Mouse (Mus musculus) lung, embryonic 14.5 days (tissue): ENCODE data around the gene Sh3pxd2a. TPM values are rescaled to one million over a fixed set of nuclear protein-coding genes. Genes with fewer than 3 reads are reported as not detected.

ENCODE experiments used
- ATAC-seq: fragments of 200-750 bp; cut with Nextera tagmentation; 2 replicates; pipeline ENCODE4 v1.8.0; 2017; ENCODE audit warnings: mild to moderate bottlenecking, moderate TSS enrichment, moderate library complexity; ENCODE audit not compliant: insufficient read depth
- DNase-seq: peaks from one replicate; pipeline ENCODE4 v3.0.0-alpha.2; 2015
- H3K27ac ChIP-seq: fragments of 300-500 bp; sonication (generic); 2 replicates; pipeline ENCODE4 v1.5.1; 2014; ENCODE audit warnings: low read depth, mild to moderate bottlenecking, moderate library complexity
- H3K27me3 ChIP-seq: fragments of 300-500 bp; sonication (generic); 2 replicates; pipeline ENCODE4 v1.6.1; 2014; ENCODE audit warnings: low read length, control low read depth; ENCODE audit not compliant: insufficient read depth
- H3K36me3 ChIP-seq: fragments of 300-500 bp; sonication (generic); 2 replicates; pipeline ENCODE4 v1.6.1; 2014; ENCODE audit warnings: control low read depth; ENCODE audit not compliant: insufficient read depth
- H3K4me1 ChIP-seq: fragments of 300-500 bp; sonication (generic); 2 replicates; pipeline ENCODE4 v1.6.1; 2014; ENCODE audit warnings: antibody characterized with exemption, control low read depth; ENCODE audit not compliant: insufficient read depth
- H3K4me2 ChIP-seq: fragments of 300-500 bp; sonication (generic); 2 replicates; pipeline ENCODE4 v1.6.1; 2014; ENCODE audit warnings: mild to moderate bottlenecking
- H3K4me3 ChIP-seq: fragments of 300-500 bp; sonication (generic); 2 replicates; pipeline ENCODE4 v1.5.1; 2014; ENCODE audit warnings: low read depth, low read length
- H3K9ac ChIP-seq: fragments of 300-500 bp; sonication (generic); 2 replicates; pipeline ENCODE4 v1.6.1; 2014
- H3K9me3 ChIP-seq: fragments of 300-500 bp; sonication (generic); 2 replicates; pipeline ENCODE4 v1.6.1; 2016; ENCODE audit warnings: low read depth, low read length, control low read depth
- CTCF ChIP-seq: IDR thresholded peaks from 2 replicates; pipeline ENCODE4 v1.5.1; 2016; ENCODE audit warnings: antibody characterized with exemption, low read depth
- WGBS: fragments of 180-500 bp; shearing (Covaris S2); extraction: QIAGEN DNeasy Blood & Tissue Kit; methylation state at CpG from one replicate; pipeline ENCODE4 v1.1.7; 2014; 5-methylcytosine and 5-hydroxymethylcytosine counted together
- polyA plus RNA-seq: library from polyadenylated mRNA; unstranded; fragments of >200 nt; fragmentation: Nextera tagmentation; extraction: Ambion mirVana; gene quantifications from 2 replicates; pipeline ENCODE4 v1.2.1, GENCODE M21; 2014

Gene Sh3pxd2a
- polyA plus RNA-seq, 1 experiment from 2014 or later, result 12.0 TPM

DNA sequence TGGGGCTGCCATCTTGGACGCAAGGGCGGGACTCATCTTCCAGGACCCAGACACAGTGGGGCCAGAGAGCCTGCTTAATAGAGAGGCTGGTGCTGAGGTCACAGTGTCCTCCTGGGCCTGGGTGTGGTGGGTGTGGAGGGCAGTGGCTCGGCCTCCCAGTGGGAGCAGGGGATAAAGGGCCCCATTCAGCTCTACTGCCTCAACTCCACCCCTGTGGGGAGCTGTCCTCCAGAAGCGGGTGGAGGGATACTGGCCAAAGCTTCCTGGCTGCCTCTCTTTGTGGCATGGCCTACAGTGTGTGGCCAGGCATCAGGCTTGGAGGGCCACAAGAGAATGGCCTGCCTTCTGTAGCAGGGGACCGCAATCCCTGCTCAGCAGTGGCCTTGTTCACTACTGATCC is 85.1 kb downstream of the Sh3pxd2a start:
- no peaks in the 10 kb centered on the region for H3K9me3 ChIP-seq
- WGBS, result 83% methylated on average over 5 of the region's 5 CpGs
- H3K4me2 ChIP-seq, result no peak overlapping the region
- no peaks in the 10 kb centered on the region for H3K36me3 ChIP-seq
- no peak for TF ChIP-seq CTCF
- H3K4me3 ChIP-seq, result no peak overlapping the region
- H3K9ac ChIP-seq, result no peak overlapping the region
- H3K4me1 ChIP-seq, result no peaks in the 10 kb centered on the region
- no peaks in the 10 kb centered on the region for H3K27me3 ChIP-seq
- no peak overlapping the region for H3K27ac ChIP-seq
- 0 out of 2 replicates have a peak, but pooled peaks have one; percentile 19 for ATAC-seq
- no peak for DNase-seq

DNA sequence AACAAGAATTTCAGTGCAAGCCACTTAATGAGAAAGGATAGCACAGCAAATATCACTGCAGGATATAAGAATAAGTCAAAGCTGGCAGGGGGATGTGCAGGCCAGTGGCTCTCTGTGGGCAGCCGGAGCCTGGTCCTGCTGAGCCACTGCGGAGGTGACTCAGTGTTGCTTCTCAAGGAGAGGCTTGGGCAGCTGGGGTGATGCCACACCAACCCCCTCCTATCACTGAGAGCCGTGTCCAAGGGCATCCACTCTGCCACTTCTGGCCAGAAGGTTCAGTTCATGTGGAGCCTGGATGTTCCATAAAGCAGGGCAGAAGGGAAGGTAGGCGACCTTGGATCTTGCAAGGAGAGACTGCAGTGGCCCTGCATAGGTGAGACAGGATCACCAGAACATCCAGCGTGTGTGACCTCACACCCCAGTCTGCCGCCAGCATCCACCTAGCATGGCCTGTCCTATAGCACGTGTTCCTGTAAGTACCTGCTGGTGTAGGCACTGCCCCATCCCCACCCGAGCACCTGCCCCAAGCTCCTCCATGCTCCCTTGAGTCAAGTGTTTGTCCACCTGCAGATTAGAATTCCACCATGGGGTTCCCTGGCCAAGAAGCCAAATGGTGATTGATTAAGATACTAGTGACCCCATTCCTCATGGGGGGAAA is 89.2 kb downstream of the Sh3pxd2a start:
- Histone ChIP-seq H3K9me3 (no peaks in the 10 kb centered on the region), H3K4me1 (no peaks in the 10 kb centered on the region), H3K36me3 (no peaks in the 10 kb centered on the region), H3K27me3 (no peaks in the 10 kb centered on the region), H3K4me2 (no peak overlapping the region), H3K9ac (no peak overlapping the region), H3K4me3 (no peak overlapping the region), H3K27ac (no peak overlapping the region)
- TF ChIP-seq CTCF, result no peak
- DNase-seq (no peak), ATAC-seq (no peak)
- 76% methylated on average over 8 of the region's 8 CpGs for WGBS

DNA sequence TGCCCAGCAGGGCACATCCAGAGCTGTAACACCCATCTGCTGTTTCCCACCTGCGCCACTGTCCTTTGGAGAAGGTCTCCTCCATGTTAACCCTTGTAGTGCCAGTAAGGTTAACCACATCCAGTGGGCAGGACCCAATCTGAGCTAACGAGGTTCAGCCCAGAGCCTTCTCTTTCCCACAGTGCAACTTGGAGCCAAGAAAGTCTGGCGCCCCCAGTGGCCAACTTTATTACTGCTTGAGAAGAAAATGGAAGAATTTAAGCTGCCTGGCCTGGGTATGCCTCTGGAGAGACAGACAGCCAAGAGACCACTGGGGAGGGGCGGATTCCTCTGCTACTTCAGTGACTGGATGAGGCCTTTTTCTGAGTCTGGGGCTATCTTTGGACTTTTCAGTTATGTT is 89.8 kb downstream of the Sh3pxd2a start:
- ATAC-seq (no peak), DNase-seq (peak; percentile 88)
- WGBS, result 48% methylated on average over 4 of the region's 4 CpGs
- H3K4me2 ChIP-seq, result no peak overlapping the region
- H3K36me3 ChIP-seq, result no peaks in the 10 kb centered on the region
- TF ChIP-seq CTCF, result peak; percentile 80
- no peak overlapping the region for H3K4me3 ChIP-seq
- no peak overlapping the region for H3K9ac ChIP-seq
- no peaks in the 10 kb centered on the region for H3K27me3 ChIP-seq
- no peaks in the 10 kb centered on the region for H3K4me1 ChIP-seq
- H3K9me3 ChIP-seq, result no peaks in the 10 kb centered on the region
- no peak overlapping the region for H3K27ac ChIP-seq

DNA sequence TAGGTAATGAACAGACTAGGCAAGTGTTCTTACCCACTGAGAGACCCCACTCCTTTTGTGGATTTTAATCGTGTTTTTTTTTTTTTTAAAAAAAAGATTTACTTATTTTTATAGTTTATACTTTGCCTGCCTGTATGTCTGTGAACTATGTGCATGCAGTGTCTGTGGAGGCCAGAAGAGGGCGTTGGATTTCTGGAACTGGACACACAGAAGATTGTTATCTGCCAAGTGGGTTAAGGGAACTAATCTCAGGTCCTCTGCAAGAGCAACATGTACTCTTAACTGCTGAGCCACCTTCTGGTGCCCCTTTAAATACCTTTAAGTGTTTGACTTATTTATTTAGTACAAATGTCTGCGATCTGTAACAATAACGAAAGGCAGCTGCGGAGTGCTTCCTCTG is 92.2 kb downstream of the Sh3pxd2a start:
- TF ChIP-seq CTCF, result peak; percentile 50; the same call in 1 of the 2 replicates
- H3K4me1 ChIP-seq, result no peaks in the 10 kb centered on the region
- H3K9ac ChIP-seq, result no peak overlapping the region
- H3K27ac ChIP-seq, result no peak overlapping the region
- 42% methylated on average over 5 of the region's 5 CpGs for WGBS
- H3K4me2 ChIP-seq, result no peak overlapping the region
- no peaks in the 10 kb centered on the region for H3K36me3 ChIP-seq
- no peaks in the 10 kb centered on the region for H3K27me3 ChIP-seq
- ATAC-seq (no peak), DNase-seq (no peak)
- H3K4me3 ChIP-seq, result no peak overlapping the region
- no peaks in the 10 kb centered on the region for H3K9me3 ChIP-seq

DNA sequence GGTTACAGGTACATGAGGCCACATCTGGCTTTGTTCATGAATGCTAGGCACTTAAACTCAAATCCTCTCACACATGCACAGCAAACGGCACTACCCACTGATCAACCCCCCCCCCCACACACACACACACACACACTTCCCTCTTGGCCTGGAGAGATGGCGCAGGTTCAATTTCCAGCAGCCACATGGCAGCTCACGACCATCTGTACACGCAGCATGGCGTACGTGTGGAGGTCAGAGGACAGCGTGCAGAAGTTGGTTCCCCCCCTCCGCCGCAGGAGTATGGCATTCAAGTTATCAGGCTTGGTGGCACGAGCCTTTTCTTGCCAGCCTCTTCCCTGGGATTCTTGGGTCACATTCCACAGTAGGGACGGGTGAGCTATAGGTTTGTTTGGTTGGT is 92.7 kb downstream of the Sh3pxd2a start:
- no peaks in the 10 kb centered on the region for H3K4me1 ChIP-seq

DNA sequence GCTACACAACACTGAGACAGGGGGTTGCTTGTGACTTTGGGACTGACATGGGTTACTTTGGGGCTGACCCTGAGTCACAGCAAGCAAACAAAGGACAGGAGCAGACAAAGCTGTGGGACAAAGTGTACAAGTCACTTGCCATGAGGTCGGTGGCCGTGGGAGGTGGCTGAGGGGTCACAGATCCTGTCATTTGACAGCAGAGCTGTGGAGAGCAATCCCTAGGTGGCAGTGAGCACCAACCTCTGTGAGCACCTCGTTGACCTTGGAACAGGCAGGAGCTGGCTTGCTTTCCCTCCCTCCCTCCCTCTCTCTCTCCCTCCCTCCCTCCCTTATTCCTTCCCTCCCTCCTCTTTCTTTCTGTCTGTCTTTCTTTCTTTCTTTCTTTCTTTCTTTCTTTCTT is 95.2 kb downstream of the Sh3pxd2a start:
- no peak for ATAC-seq
- no peak for DNase-seq
- H3K9me3 ChIP-seq, result no peaks in the 10 kb centered on the region

More for the DNA sequence above, 92.7 kb downstream of the Sh3pxd2a start:
- no peaks in the 10 kb centered on the region for H3K9me3 ChIP-seq
- WGBS, result 82% methylated on average over 11 of the region's 11 CpGs
- ATAC-seq (no peak), DNase-seq (no peak)
- H3K36me3 ChIP-seq, result no peaks in the 10 kb centered on the region
- H3K27ac ChIP-seq, result no peak overlapping the region
- H3K4me3 ChIP-seq, result no peak overlapping the region
- H3K27me3 ChIP-seq, result no peaks in the 10 kb centered on the region
- TF ChIP-seq CTCF, result no peak
- no peak overlapping the region for H3K9ac ChIP-seq
- H3K4me2 ChIP-seq, result no peak overlapping the region

DNA sequence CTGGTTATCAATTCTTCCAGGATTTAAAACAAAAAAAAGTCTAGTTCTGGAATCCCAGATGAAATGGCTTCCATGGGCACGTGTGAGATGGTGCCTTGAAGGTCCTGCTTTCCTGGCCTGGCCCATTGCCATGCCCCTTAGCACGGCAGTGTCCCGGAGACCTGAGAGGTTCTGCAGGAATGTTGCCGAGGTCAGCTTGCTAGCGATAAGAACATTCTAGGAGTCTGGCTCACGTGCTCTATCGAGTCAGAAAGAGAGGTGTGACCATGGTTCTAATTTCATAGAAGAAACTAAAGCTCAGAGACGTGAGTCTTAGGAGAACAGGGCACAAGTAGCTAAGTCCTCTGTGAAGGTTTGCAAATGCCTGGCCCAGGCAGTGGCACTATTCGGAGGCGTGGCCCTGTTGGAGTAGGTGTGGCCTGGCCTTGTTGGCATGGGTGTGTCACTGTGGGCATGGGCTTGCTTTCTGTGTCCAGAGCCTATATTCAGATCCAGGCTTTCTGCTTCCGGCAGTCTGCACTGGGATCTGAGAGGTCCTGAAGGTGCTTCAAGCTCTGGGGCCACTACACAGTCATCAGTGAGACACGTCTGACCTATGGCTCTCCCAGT is 96.8 kb downstream of the Sh3pxd2a start:
- no peak for DNase-seq
- H3K27me3 ChIP-seq, result no peaks in the 10 kb centered on the region
- no peak overlapping the region for H3K4me2 ChIP-seq
- ATAC-seq, result no peak
- 75% methylated on average over 12 of the region's 12 CpGs for WGBS
- no peak for TF ChIP-seq CTCF
- H3K36me3 ChIP-seq, result peaks cover 10% of the 10 kb centered on the region; the same call in 1 of the 2 replicates
- no peaks in the 10 kb centered on the region for H3K9me3 ChIP-seq
- no peak overlapping the region for H3K27ac ChIP-seq
- H3K4me1 ChIP-seq, result no peaks in the 10 kb centered on the region
- no peak overlapping the region for H3K9ac ChIP-seq
- no peak overlapping the region for H3K4me3 ChIP-seq

More for the DNA sequence above, 95.2 kb downstream of the Sh3pxd2a start:
- TF ChIP-seq CTCF, result no peak
- no peaks in the 10 kb centered on the region for H3K27me3 ChIP-seq
- WGBS, result 49% methylated on average over 3 of the region's 3 CpGs
- H3K4me3 ChIP-seq, result no peak overlapping the region
- H3K4me2 ChIP-seq, result no peak overlapping the region
- no peak overlapping the region for H3K27ac ChIP-seq
- H3K9ac ChIP-seq, result no peak overlapping the region
- no peaks in the 10 kb centered on the region for H3K4me1 ChIP-seq
- H3K36me3 ChIP-seq, result peaks cover 6% of the 10 kb centered on the region; the same call in 1 of the 2 replicates
